Comparison of ENCODE assay signal across 9 mouse cellular contexts in the genomic region with DNA sequence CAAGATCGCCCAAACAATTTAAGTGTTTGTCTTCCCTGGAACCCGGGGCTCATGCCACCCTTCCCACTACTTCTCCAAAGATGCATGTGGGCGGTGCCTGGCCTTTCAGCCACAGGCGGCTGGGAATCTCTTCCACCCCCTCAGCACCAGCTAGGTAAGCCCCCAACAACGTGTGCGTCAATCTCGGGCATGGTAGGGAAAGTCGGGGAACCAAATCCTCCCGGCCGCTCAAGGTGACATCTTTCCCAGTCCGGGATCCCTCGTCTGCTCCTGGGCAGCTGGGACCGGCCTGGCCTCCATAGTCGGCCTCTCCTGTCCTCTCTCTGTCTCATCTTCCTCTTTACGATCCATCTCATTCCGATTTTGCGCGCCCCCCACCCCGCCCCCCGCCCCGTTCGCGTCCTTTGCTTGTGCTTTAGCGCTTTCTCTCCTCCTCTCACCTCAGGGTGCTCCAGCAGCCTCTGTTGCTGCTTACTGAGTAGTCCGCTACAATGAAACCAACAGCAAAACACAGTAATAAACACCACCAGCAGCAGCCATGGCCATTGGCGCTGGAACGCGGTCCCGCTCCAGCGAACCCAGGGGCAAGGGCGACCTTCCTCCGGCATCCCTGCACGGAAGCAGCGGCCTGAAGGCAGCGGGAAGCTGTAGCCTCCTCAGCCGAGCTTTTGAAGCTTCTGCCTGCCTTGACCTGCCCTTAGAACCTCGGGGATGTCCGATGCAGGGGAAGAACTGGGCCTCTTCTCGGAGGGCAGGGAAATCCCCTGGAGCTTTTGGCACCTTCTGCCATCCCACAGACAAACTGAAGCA. TPM values are rescaled to one million over a fixed set of nuclear protein-coding genes. Genes with fewer than 3 reads are reported as not detected.
DNase-seq lines count a peak whose midpoint lies in the region; ATAC-seq lines count a peak whose summit lies in the region.
"Had no signal": no experiment of that assay in that cellular context is flagged by ENCODE, and none has a peak within 500 bp of the region (broad histone marks: within the 10 kb centered on the region; RNA-seq: fewer than 3 reads in every experiment).

Cd70 (minus strand) TSS at position 784 of the 810 bp plus-strand sequence.

- H3K9me3 ChIP-seq in forebrain, embryonic 10.5 days, result peaks cover 12% of the 10 kb centered on the region; the same call in 1 of the 2 replicates
- H3K9me3 ChIP-seq in limb, embryonic 15.5 days, result no peaks in the 10 kb centered on the region

- H3K36me3 ChIP-seq in forebrain, embryonic 10.5 days (replicated peaks), result no peaks in the 10 kb centered on the region
- no peaks in the 10 kb centered on the region for H3K36me3 ChIP-seq in limb, embryonic 15.5 days

- H3K4me2 ChIP-seq in limb, embryonic 15.5 days, result peak within 1 kb of the TSS; percentile 42

- WGBS in forebrain, embryonic 10.5 days, result 4% methylated on average over 39 of the region's 39 CpGs
- WGBS in limb, embryonic 15.5 days, result 2% methylated on average over 39 of the region's 39 CpGs

- peak within 1 kb of the TSS; percentile 49 for H3K4me3 ChIP-seq in forebrain, embryonic 10.5 days
- peak within 1 kb of the TSS; percentile 24 for H3K4me3 ChIP-seq in limb, embryonic 15.5 days

- no peak within 1 kb of the TSS for H3K9ac ChIP-seq in limb, embryonic 15.5 days
- H3K9ac ChIP-seq: liver, embryonic 14.5 days had no signal

- no peak for ATAC-seq in limb, embryonic 15.5 days (ENCODE audit: insufficient number of reproducible peaks, low FRiP score, low TSS enrichment, low read depth)
- ATAC-seq in activated CD4-positive, CD25-positive, alpha-beta regulatory T cell, adult 4 months, result no peak

- H3K27ac ChIP-seq in forebrain, embryonic 10.5 days, result peak within 1 kb of the TSS; percentile 59; the same call in 1 of the 2 replicates
- H3K27ac ChIP-seq in limb, embryonic 15.5 days, result no peak within 1 kb of the TSS
- H3K27ac ChIP-seq: liver, embryonic 14.5 days had no signal

- H3K4me1 ChIP-seq in forebrain, embryonic 10.5 days, result peaks cover 10% of the 10 kb centered on the region
- peaks cover 3% of the 10 kb centered on the region for H3K4me1 ChIP-seq in limb, embryonic 15.5 days

- H3K27me3 ChIP-seq in forebrain, embryonic 10.5 days (ENCODE audit: poor library complexity, severe bottlenecking), result peaks cover 51% of the 10 kb centered on the region
- H3K27me3 ChIP-seq in limb, embryonic 15.5 days, result peaks cover 53% of the 10 kb centered on the region

- peak; percentile 21 for DNase-seq in kidney, postnatal 10 days
- no peak for DNase-seq in kidney, adult 11 months
- peak; percentile 4 for DNase-seq in brain, adult 2 months (ENCODE audit: low read depth, low spot score)
- peak; percentile 18 for DNase-seq in forebrain, embryonic 10.5 days (ENCODE audit: extremely low spot score, low spot score)
- no peak for DNase-seq in MN1 (ENCODE audit: low spot score)
- DNase-seq in layer of hippocampus, postnatal 36 days, result no peak

RNA-seq across cellular contexts. Expression of gene Cd70, which starts in this region (rescaled TPM):
- not detected in 2 replicates for polyA plus RNA-seq in forebrain, embryonic 10.5 days (2016; fragmentation: Nextera tagmentation; extraction: Ambion mirVana)
- polyA plus RNA-seq in limb, embryonic 15.5 days (2015; fragmentation: Nextera tagmentation; extraction: Ambion mirVana), result not detected in 2 replicates
- 1 to 10 TPM; 1.1 to 2.1 TPM for polyA plus RNA-seq in activated CD4-positive, CD25-positive, alpha-beta regulatory T cell, adult 4 months (2017; shearing (Covaris generic))
- total RNA-seq in layer of hippocampus, postnatal 36 days (2021), result under 1 TPM in 1 of 2 experiments, not detected in 1; 0.57 TPM
- polyA plus RNA-seq: liver, embryonic 14.5 days had no signal

Comparison
In these comparisons a context has a peak if more than half of its experiments do, and no peak if none do; other contexts are left out.
1. DNase-seq: peak in kidney, postnatal 10 days (single experiment) and brain, adult 2 months (single experiment); none in kidney, adult 11 months (single experiment), MN1 (single experiment) and layer of hippocampus, postnatal 36 days (0 of 2).
2. Peak in DNase-seq, H3K4me3 ChIP-seq and H3K27ac ChIP-seq in forebrain, embryonic 10.5 days; RNA of the gene not detected or under 1 TPM.